Mouse (Mus musculus): ENCODE data around the gene Lbhd2.

Gene Lbhd2

DNA sequence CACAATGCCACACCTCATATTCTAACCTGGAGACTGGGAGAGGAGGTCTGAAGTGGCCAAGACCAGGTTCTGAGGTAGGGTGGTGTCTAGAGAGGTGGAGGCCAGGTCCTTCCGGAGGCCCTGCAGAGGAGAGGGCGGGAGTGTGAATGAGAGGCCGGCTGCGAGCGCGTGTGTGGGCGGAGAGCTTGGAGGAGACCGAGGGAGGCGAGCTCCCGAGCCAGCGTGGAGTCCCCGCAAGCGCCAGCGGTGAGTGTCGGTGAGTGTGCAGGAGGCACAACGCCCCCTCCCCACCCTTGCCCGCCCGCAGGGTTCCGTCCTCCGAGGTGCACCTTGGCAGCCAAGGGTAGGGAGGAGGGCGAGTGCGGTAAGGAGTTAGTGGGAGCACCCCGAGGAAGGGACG is at the start of gene Lbhd2:
Gene Lbhd2 (plus strand): TSS at position 188 of the 400 bp plus-strand sequence.
- DNase-seq (ENCODE audit: low spot score): no peak

DNA sequence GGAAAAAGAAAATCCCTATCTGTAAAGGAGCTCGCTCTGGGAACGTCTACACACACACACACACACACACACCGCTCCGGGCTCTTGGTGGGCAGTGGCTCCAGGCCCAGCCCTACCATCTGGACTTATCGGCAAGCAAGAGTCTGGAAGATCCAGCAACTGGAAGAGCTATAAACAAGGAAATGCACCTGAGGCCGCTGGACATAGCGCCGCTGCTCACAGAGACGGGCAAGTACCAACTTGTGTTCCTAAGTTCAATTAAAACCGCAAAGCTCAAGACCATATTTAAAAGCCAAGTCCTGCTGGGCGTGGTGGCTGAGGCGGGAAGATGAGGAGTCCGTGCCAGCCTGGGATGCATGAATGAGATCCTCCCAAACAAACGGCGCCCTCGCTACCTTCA is 45.9 kb upstream of the Lbhd2 start:
- no peak for DNase-seq (ENCODE audit: low spot score)

DNA sequence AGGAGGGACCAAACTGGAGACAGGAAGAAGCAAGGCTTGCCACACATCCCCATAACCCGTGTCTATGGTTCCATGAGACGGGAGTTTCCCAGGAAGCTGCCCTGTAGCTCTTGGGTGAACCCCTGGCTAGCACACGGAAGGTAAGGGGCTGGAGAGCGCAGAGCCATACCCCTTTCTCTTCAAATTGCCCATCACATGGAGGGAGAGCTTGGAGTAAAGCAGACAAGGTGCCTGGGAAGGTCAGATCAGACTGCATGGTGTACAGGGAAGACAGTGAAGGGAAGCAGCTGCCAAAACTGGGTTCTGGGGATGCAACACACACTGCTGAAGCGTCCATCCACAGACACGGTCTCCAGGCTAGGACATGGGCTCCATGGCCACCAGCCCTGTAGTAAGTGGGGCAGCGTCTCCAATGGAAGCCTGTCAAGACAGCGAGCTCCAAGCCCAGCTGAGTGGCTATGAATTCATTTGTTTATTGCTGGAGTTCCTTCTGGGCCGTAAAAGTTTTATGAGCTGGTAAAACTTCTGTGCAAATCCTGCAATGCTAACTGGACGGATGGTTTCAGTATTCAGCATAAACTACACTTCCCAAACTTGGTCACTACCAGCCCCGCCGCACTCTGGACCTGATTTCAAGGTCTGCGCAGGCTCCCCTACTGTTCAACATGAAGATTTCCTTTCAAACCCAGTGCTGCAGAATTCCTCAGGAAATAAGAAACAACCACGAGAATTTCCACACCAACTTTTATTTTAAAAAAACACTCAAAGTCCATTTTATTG is 45.1 kb upstream of the Lbhd2 start:
- DNase-seq (ENCODE audit: low spot score): no peak

DNA sequence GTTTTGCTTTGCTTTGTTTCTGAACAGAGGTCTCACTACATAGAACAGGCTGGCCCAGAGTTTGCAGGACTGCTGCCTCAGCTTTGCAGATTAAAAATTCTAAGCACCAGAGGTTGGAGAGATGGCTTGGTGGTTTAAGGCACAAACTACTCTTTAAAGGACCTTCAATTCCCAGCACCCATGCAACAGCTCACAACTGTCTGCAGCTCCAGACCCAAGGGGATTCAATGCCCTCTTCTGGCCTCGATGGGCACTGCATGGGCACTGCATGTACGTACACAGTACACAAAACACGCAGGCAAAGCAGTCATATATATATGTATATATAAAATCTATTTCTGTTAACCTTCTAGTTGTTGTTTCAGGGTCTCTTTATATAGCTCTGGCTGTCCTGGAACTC is 42.4 kb upstream of the Lbhd2 start:
- DNase-seq (ENCODE audit: low spot score): no peak

DNA sequence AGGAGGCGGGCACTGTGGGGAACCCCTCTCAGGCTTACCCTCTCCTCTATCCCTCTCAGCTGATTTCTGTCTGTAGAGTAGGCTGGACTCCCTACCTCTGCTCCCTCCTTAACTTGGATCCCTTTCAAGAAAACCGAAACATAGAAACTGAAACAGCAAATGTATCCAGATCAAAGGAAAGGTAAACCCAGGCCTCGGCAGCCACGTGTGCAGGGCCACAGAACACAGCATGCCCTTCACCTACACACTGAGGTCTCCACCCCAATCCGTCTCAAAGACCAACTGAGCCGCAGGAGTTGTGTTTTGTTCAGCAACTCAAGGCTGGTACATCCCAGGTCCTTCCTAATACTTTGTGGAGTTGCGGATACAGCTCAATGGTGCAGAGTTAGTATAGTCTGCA is 39.5 kb upstream of the Lbhd2 start:
- no peak for DNase-seq (ENCODE audit: low spot score)

DNA sequence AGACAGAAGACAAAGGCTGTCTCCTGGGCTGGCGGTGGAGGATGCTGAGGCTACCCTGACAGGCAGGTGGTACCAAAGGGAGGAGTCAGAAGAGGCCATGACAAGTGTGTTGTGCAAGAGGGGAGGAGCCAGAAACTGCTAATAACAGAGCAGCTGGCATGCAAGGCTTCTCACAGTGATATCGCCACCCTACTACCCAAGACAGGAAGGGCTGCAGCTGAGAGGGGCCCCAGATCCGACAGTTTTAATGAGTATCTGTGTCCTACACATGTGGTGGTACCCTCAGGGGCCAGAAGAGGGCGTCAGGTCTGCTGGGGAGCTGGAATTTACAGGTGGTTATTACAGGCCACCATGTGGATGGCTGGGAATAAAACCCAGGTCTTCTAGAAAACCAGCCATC is 36.4 kb upstream of the Lbhd2 start:
- no peak for DNase-seq (ENCODE audit: low spot score)

DNA sequence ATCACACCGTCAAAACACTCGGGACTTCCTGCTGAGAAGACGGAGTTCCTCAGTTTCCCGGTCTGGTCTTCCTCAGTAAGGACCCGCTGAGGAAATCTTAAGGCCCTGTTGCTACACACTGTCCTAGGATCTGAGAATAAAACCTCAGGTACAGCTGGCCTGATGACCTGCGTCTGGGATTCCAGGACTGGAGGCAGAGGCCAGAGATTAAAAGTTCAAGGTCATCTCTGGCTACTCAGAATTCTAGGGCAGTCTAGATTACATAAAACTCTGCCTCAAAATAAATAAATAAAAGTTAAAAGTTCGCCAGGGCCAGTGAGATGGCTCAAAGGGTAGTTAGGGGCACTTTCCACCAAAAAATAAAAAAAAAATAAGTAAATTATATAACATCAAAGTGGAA is 34.7 kb upstream of the Lbhd2 start:
- DNase-seq (ENCODE audit: low spot score): no peak

DNA sequence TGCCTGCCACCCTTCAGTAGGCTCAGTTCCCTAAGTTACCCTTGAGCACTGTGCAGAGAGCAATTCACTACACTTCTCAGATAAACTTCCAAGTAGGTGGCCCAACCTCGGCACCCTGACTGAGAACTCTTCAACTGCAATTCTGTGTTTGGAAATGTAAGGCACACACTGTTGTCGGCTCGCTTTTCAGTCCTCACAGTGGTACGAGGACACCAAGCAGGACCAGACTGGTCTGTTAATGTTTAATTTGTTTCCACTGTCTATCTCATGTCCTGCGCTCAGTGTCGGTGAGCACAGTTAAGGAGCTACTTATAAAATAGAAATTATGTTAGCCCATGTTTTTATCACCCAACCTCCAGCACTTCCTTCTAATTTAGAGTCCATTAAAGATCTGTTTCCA is 33.2 kb upstream of the Lbhd2 start:
- DNase-seq (ENCODE audit: low spot score): no peak

DNA sequence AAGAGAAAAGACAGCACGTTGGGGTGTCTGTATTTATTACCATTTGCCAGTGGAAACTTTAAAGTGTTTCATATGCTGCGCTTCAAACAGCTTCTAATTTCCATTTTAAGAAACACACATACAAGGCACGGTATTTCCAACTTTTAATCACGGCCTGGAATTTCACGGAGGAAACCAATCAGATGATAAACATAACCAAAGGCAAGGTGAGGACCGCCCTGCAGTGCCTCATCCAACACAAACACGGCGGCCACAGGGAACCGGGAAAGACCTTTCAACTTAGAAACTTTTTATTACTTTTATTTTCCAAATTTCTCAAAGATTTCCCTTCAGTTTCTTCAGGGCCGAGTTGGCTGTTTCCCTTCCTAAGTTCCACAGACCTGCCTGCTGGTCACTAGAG is 31.9 kb upstream of the Lbhd2 start:
- no peak for DNase-seq (ENCODE audit: low spot score)

DNA sequence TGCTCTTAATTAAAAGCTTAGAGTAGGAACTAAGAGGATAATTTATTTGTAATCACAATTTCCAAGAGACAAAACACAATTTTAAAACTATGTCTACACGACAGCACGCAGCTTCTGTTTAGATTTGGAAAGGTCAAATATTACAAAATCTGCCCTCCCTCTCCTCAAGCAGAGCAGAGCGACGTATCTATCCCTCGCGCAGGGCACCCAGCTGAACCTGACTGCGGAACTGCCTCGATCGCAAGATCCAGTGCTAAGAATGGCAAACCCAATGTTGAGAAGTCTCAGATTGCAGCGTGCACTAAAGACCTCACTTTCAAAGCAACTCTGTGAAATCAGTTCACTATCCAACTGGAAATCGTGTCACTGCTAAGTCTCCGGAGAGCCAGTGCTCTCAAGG is 31.1 kb upstream of the Lbhd2 start:
- no peak for DNase-seq (ENCODE audit: low spot score)

DNA sequence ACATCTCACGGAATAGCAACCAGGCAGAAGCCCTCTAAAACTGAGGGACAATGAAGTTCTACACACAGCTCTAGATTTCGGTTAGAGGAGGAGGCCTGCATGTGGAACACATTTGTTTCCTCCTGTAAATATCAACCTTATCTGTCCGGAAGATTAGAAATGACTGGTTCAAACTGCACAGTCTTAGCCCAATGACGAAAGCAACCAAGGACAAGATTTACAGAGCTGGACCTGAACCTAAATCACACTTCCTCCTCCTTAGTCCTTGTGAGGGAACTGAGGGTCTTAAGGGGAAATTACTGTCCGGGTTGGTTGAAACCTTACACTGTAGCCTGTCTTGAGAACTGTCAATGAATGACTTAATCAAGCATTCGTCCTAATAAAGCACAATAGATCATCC is 30.6 kb upstream of the Lbhd2 start:
- DNase-seq (ENCODE audit: low spot score): no peak

DNA sequence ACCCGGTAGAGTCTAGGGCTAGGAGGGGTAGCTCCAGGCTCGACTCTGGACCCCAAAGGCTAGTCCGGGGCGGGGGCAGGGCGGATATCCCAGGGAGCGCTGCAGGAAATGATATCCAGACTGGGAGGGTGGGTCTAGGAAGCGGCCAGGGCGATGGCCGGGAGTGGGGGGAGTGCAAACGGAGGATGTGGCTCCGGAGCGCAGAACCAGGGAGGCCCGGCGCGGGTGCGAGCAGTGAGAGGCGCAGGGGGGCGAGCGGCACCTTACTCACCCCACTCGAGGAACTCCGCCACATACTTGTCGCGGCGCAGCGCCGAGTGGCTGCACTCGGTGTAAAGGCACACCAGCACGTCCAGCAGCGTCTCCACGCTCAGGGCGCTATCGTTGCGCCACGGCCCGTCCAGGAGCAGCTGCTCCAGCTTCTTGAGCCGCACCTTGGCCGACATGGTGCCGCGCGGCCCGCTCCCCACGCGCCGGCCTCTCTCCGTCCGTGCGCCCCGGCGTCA is 29.7 kb upstream of the Lbhd2 start:
- DNase-seq (ENCODE audit: low spot score): no peak

DNA sequence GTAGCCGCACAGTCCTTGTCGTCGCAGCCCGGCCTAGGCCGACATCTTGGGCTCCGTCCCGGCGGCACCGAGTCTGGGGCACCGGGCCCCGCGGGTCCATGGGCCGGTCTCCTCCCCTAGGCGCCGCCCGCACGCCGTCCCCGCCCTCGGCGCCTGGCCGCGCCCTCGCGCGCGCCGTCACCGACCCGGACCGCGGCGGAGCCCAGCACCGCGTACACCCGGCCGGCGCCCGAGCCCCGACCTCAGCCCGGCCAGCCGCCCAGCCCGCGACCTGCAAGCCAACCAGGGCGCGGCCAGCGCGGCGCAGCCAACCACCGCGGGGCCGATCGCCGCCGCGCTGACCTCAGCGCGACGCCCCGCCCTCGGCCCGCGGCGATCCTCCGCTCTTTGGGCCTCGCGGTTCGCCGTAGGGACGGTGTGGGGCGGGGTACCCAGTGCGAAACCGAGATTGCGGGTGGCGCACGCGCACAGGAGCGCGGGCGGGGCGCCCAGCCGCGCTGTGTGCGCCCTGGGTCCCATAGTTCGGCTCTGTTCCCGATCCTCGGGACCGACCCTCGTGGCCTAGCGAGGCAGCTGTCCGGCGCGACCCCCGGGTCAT is 29.1 kb upstream of the Lbhd2 start, which contains the start of gene Cdc42bpb:
Gene Cdc42bpb (minus strand): TSS at position 343 of the 598 bp plus-strand sequence.
- DNase-seq (ENCODE audit: low spot score): peak; percentile 79

DNA sequence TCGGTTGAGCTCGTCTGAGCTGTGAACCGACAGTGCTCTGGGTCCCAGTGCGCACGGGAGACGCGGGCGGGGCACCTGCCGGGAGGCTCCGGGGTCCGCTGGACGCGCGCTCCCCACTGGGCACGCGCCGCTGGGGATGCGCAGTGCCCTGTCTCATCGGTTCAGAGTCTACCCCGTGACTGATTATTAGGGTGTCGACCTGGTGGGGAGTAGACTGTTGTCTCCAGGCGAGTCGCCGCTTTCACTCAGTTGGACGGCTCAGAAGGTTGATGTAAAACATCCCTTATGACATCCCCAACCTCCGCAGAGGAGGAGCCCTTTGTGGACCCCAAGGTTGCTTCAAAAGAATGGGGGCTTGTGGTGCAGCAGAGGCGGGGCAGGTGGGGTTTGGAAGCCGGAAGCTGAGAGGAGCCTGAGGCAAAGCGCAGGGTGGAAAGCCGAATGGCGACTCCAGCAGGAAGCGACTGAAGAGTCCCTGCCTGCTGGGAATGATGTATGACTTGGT is 28.6 kb upstream of the Lbhd2 start:
- DNase-seq (ENCODE audit: low spot score): no peak

DNA sequence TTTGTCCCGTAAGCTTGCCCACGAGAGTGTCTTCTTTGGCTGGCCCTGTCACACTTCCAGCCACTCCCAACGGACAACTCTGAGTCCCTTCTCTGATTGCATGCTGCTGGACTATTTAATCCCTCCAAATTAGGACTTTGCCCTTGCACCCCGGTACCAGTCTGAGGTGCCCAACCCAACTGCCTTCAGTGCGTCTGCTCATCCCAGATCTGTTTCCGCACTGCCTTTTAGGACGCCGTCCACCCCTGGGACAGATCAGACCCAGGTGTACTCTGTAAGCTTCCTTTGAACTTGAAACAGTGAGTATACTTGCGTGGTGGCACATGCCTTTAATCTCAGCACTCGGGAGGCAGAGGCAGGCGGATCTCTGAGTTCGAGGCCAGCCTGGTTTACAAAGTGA is 27.8 kb upstream of the Lbhd2 start:
- DNase-seq (ENCODE audit: low spot score): no peak

DNA sequence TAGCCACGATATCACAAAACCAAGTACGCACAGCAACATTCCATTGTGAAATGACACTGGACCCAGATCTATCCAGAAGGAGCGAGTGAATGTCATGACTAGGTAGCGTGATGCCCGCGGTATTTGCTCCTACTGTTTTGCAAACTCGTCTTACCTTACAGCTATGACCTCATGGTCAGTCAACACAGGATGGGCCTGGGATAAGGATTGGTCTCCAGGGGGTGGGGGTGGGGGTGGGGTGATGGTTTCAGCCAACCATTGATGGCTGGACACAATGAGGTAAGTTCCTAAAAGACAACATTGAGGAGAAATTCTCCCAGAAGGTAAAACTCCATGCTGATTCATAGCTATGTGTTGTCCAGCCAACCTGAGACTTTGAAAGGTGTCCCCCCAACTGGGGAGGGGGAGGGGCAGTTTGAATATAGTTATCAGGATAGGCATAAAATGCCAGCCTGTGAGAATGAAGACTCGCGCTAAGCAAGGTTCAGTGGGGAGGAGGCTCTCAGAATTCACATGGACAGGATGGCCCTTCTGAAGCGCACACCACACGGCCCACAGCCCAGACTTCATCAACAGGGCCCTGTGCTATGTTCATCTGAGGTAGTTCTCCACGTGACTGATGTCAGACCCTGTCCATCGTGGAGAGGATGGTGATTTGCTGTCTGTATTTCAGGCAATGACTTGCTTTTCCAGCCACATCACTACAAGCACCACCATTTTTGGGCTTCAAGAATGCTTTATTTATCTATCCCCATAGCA is 20.5 kb upstream of the Lbhd2 start:
- DNase-seq (ENCODE audit: low spot score): no peak

DNA sequence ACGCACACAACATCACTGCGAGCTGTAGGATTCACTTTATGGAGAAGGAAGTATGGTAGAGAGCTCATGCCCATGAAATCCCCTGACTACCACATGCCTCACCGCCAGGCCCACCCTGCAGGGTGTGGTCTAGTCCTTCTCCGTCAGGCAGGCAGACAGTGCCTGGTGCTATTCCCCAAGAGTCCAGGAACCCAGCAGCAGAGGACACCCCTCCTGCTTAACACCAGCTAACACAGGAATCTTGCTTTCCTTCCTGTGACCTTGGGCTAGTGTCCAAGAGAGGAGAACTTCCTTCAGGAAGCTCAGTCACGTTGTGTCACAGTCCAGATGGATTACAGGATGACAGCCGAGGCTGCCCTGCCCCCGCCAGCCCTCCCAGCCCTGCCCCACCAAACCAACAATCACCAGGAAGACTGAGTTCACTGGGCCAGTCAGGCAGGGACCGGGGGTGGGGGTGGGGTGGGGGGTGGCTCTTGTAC is 19.9 kb upstream of the Lbhd2 start:
- DNase-seq (ENCODE audit: low spot score): no peak

DNA sequence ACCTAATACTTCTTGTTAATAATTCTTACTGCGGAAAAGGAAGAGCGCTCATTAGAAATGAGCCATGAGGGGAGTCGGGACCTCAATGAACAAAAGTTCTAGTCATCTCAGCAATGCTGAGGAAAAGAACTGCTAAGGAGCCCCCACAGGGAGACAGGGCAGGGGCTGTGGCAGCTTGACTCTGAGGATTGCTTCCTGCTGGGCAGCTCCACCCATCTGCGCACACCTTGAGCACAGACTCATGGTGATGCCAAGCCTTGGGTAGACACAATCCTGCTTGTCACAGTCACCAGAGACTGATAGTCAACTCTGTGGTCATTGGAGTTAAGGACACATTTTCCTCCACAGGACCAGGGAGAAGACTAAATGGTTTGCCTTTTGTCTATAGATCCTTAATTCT is 19.5 kb upstream of the Lbhd2 start:
- no peak for DNase-seq (ENCODE audit: low spot score)

DNA sequence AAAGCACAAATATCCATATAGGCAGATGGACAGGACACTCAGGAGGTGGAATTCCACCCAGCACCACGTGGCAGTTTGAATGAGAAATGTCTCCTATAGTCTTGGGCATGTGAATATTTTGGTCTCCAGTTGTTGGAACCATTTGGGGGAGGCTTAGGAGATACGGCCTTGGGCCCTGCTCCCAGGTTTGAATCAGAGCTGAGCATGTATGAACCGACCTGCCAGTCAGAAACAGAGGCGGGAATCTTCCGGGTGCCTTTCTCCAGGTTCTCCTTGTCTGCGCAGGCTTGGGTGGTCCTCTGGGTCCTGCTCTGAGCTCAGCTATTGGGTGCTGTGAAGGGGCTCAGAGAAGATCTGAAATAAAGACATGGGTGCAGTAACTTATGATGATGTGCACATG is 12.6 kb upstream of the Lbhd2 start:
- DNase-seq (ENCODE audit: low spot score): no peak

DNA sequence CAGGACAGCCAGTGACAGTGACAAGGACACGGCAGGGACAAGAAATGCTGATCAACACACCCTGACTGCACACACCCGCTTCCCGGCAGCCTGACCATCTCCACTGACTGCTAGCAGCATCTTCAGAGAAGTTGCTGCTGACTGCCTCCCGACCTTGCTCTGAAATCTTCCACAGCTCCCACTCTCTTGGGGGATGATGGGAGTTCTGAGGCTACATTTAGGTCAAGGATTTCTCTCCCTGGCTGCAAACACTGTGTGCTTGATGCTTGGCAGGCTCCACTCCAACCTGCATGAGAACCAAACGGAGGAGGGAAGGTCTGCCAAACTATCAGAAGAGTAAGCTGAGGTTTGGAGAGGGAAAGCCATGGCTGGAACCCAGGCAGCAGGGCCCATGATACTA is 9.6 kb upstream of the Lbhd2 start:
- no peak for DNase-seq (ENCODE audit: low spot score)

DNA sequence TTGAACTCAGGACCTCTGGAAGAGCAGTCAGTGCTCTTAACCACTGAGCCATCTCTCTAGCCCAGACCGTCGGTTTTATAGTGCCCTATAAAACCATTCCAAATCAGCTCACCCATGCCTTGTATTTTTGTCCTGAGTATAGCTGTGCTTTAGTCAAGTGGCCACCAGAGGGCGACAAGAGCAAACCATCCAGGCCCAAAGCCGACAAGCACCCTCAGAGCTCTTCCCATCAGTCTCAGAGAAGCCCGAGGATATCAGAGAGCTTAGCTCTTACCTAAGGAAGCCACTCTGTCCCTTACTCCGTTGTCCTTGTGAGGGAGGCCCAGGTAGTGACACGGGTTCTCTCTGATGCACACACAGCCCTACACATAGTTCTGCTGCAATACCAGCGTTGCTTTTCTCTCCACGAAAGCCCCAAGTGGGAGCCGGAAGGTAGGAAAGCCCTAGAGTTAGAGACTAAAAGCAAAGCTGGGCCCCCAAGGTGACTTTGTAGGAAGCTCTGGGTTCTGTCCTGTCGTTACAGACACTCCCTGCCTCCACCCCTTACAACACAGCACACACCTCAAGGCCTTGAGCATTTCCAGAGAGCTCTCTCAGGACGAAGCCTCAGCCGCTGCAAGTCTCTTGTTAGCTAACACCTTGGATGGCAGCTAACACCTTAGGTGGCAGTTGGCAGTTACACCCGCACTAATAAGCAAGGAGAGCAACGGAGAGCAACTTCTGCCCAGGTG is 5.0 kb upstream of the Lbhd2 start:
- no peak for DNase-seq (ENCODE audit: low spot score)

DNA sequence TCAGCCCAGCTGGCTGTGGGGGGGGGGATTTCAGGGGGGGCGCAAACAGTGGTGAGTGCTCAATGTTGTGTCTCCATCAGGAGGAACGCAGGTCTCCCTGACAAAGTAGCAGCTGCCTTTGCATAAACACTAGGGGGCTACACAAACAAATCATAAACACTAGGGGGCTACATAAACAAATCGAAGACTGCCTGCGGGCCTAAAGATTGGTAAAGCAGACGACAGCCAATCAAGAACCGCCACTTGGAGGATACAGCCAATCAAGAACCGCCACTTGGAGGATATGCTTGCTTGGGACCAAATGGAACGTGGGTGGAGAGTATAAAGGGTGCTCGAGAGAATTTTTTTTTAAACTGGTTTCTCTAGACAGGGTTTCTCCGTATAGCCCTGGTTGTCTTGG is 1.7 kb upstream of the Lbhd2 start:
- DNase-seq (ENCODE audit: low spot score): no peak

Measured in urinary bladder, postnatal 10 days (tissue).